Mouse (Mus musculus): ENCODE measurements around the gene Adra2a.

Gene Adra2a

GRCm38 (mm10) chr19:54076362-54077349 lies 32.7 kb downstream of the Adra2a start:
- DNase-seq (ENCODE audit: low spot score), result no peak

GRCm38 (mm10) chr19:54081303-54081702 lies 37.4 kb downstream of the Adra2a start:
- DNase-seq (ENCODE audit: low spot score), result no peak

GRCm38 (mm10) chr19:54081716-54082165 lies 37.8 kb downstream of the Adra2a start:
- no peak for DNase-seq (ENCODE audit: low spot score)

GRCm38 (mm10) chr19:54087319-54087718 lies 43.4 kb downstream of the Adra2a start:
- no peak for DNase-seq (ENCODE audit: low spot score)

- no peak for DNase-seq (ENCODE audit: low spot score)
Observed at GRCm38 (mm10) chr19:54093599-54093998, 49.6 kb downstream of the Adra2a start.

GRCm38 (mm10) chr19:54095716-54096115 lies 51.8 kb downstream of the Adra2a start:
- DNase-seq (ENCODE audit: low spot score), result no peak

- no peak for DNase-seq (ENCODE audit: low spot score)
Observed at GRCm38 (mm10) chr19:54098367-54098766, 54.4 kb downstream of the Adra2a start.
